Mouse (Mus musculus): ENCODE data around the gene Arcn1.
"Not testable (repeated sequence)": the region's sequence is repeated elsewhere in the genome, so short reads cannot be mapped to it uniquely, and the experiment has no call there.

The Arcn1 gene

DNA sequence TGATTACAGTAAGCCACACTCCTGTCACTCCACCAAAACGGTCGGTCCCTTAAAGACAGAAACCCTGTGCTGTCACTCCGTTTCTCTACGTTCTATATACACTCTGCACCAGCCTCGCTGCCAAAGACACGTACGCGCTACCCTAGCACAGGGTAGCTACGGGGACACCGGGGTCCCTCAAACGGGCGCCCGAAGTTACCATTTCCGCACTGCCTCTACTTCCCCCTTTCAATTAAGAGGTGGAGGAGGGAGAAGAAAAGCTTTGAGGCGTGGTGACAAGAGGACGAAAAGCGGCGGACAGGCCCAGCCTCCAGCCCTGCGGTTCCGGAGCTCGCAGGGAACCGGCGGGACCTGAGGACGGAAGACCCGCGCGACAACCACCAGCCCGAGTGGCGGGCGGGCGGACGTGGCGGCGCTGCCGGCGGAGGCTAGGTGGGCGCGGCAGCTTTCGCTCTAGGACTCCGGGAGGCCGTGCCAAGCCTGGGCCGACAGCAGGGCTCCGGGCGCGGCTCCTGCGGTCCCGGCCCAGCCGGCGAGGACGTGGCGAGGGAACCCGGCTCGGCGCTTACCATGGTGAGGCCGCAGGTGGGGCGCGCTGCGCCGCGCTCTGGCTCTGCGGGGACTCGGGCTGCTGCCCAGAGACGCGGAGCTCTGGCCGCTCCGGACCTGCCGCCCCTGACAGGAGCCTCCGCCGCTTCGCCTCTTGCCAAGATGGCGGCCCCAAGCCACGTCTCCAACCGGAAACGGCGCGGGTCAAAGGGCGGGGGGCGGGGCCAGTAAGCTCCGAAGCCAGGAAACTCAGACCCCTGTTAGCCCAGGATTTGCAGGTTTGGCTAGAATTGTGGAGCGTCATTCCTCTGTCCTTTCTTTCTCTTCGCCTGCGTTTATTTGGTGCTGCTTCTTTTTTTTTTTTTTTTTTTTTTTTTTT lies at the start of gene Arcn1, which contains the start of gene Ift46:
TSS of gene Arcn1 (minus strand) at position 745 of the 928 bp plus-strand sequence.
TSS of gene Ift46 (plus strand) at position 808 of the 928 bp plus-strand sequence.
- peak; percentile 93 for ATAC-seq (ENCODE audit: low TSS enrichment)

GRCm38 (mm10) chr9:44814179-44814578 lies 46.5 kb upstream of the Arcn1 start:
- ATAC-seq (ENCODE audit: low TSS enrichment), result peak; percentile 55; the same call in 1 of the 2 replicates

DNA sequence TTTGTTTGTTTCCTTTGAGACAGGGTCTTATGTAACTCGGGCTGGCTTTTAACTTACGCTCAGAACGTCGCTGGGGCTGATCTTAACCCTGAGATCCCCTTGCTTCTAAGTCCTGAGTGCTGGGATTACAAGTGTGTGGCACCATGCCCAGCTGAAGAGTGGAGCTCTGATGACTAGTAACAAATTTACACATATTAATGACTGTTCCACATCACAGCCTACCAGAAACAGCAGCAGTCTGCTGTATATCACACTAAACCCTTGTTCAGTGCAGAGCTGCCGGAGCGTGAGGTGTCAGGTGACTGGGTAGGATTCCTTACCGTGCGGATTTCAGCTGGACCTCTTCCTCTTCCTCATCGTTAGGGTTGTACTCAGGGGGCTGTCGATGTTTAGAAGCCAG lies 42.7 kb upstream of the Arcn1 start:
- no peak for ATAC-seq (ENCODE audit: low TSS enrichment)

DNA sequence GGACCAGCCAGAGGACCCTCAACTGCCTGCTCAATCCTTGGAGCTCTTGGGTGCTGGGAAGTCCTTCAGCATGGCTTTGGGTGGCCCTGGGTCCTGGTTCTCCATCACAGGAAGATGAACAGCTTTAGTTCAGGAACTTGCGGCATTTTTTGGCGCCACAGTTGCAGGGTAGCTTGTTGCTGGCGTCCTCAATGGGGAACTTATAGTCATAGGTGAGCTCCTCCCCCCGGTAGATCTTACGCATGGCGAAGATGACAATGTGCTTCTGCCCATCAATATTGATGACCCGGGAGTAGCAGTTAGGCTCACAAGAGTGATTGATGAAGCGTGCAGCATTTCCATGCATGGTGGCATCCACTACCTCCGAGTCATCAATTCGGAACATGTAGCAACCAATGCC lies 40.1 kb upstream of the Arcn1 start:
- no peak for ATAC-seq (ENCODE audit: low TSS enrichment)

DNA sequence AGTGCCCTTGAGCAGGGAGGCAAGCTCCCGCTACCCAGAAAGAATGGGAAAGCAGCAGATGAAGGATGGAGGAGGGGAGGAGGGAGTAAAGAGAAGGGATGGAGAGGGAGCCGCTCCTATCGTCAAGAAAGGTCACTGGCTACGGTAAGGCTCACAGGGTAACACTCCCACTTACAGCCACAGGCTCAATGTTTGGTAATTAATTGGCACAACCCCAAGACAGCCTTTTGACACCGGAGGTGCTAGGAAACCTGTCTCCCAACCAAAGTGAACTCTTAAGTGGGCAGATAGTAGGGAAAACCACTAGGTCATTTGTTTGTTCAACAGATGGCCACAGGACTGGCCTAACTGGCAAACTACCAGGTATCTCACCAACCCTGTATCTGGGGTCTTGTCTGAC lies 39.5 kb upstream of the Arcn1 start:
- ATAC-seq (ENCODE audit: low TSS enrichment), result no peak

DNA sequence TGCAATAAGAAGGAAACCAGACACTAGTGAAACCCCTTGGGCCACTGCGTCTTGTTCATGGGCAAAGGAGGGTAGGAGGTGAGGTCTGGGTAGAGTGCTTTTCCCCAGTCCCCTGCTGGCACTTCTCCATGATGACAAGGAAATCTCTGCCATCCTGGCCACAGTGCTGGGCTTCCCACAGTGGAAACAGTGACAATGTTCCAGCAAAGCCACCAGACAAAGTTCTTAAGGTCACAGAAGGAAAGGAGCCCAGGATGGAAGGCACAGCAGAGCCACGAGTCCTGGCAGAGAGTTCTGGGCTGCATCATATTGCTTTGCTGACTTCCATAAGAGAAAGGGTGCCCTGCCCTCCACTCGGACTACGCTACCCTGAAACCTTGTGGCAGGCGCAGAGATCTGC lies 37.9 kb upstream of the Arcn1 start:
- no peak for ATAC-seq (ENCODE audit: low TSS enrichment)

DNA sequence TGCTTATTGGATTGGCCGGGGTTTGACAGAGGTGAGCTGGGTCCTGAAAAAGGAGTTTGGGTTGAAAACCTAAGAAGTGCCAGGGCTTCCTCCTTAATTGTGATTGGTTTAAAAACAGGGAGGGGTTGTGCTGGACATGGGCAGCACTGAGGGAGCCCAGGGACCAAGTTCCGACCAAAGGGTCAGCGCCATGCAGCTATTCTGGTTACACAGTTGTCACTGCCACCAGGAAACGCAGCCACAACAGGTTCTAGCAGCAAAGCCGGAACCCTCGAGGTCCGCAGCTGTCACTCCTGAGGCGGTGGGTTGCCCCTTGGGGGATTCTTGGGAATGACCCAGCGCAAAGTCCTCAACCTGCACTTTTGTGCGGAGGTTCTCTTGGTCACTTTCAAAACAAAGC lies 37.0 kb upstream of the Arcn1 start:
- ATAC-seq (ENCODE audit: low TSS enrichment), result no peak

DNA sequence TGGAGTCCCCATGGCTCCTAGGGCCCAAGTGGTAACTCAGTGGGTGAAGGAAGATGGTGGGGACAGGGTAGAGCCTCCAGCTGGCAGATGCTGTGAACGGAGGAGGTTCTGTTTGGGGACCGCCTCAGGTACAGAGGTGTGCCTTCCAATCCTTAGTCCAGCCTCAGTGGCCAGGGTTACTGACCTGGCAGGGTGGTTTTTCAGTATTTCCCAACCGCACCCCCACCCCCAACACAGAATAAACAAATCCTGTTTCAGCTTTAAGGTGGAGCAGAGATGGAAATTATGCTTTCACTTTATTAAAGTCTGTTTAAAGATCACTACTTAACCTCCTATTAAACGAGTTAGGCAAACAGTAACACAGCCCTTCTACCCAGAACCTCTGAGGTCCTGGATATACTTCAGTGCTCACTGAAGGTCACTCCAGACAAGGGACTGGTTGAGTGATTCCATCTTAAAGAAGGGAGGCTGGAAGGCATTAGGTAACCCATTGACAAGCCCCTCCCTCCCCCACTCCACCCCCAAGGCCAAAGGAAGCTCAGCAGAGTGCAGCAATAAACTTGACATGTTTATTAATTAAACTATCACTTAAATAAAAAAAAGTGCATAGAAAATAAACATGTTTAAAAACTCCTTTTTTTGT lies 35.3 kb upstream of the Arcn1 start, which contains the start of gene Ttc36:
TSS of gene Ttc36 (minus strand) at position 265 of the 643 bp plus-strand sequence.
- no peak for ATAC-seq (ENCODE audit: low TSS enrichment)

DNA sequence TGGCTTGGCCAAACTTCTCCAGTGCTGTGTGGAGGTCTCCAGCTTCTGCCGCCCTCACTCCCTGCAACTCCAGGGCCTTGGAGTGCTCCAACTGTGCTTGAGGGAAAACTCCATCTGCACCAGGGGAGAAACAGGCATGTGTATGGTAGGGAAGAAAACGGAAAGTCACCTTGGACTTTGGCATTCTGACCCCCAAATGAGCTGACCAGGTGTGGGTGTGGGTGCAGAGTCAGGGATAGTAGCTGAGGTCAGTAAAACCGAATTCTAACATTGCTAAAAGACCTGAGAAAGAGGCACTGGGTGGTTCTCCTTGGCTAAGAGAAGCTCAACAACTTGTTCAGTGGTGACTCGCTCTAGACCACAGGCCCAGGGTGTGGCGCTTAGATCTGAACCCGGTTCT lies 34.0 kb upstream of the Arcn1 start:
- no peak for ATAC-seq (ENCODE audit: low TSS enrichment)

- ATAC-seq (ENCODE audit: low TSS enrichment), result no peak
Measured at GRCm38 (mm10) chr9:44799958-44800324, 32.3 kb upstream of the Arcn1 start.

- ATAC-seq (ENCODE audit: low TSS enrichment), result peak; percentile 91
Measured at GRCm38 (mm10) chr9:44799102-44799957, 31.7 kb upstream of the Arcn1 start, which contains the start of gene Tmem25. TSS of gene Tmem25 (minus strand) at chr9:44799307.

DNA sequence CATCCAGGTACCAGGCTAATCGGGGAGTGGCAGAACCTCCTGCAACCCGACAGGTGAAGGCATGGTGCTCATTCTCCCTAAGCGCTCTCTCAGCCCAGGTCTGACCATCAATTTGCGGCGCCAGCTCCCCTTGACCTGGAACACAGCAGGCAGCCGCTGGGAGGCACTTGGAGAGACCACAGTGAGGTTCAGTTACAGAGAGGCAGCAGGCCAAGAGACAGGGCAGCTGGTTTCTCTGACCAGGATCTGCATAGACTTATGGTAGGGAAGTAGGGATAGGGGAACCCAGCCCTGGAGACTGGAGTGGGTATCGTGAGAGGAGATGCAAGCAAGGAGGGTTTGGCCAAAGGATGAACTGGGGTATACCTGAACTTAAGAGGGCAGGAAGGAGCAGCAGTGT lies 30.7 kb upstream of the Arcn1 start:
- ATAC-seq (ENCODE audit: low TSS enrichment), result no peak

DNA sequence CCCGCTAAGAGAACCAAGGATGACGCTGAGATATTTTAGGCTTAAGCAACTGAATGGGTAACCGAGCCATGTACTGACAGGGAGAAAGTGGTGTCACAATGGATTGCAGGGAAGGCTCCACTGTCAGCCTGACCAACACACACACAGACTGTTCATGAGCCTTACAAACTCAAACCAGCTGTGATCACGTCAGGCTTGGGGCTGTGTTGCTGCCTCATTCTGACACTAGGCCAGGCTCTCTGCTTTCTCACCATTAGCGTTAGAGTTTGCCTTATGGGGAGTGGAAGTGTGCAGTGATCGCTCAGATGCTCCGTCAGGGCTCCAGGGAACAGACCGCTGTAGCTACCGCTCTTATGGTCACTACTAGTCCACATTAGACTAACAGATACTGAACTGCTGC lies 25.2 kb upstream of the Arcn1 start:
- 0 out of 2 replicates have a peak, but pooled peaks have one; percentile 13 for ATAC-seq (ENCODE audit: low TSS enrichment)

DNA sequence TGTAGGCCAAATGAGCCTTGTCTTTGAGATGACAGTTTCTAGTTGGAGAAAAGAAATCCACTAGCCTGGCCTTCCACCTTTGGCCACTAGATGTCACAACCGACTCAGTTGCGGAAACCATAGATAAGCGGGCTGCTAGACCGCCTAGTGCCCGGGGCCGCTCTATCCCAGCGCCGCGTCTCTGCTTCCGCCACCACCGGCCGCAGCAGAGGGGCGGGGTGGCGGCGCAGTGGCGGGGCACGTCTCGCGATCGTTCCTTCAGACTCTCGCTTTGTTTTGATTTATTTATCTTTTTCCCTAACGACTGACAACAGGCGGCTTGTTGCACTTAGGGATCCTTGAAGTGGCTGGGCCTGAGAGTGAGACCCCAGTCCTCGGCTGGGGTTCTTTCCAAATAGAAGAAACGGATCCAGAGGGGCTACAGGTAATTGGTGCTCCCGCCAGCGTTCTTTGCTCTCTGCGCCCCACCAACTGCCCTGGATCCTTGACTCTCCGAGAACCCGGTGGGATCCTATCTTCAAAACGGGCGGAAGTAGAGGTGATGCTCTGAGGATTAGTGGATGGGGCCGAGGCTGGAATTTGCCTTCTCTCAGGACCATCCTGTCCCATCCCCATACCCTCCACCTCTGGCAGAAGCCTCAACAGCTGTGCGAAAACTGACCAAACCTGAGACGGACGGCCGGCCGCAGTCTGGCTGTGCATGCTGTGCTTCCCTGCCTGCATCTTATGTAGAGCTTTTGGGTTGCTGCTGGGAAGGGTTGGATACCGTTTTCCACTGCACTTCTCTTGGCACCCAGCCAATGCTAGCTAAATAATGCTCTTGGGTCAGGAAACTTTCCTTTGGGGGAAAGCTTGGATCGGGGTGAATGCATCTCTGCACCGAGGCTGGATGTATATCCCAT lies 5.4 kb upstream of the Arcn1 start:
- peak; percentile 99 for ATAC-seq (ENCODE audit: low TSS enrichment)

DNA sequence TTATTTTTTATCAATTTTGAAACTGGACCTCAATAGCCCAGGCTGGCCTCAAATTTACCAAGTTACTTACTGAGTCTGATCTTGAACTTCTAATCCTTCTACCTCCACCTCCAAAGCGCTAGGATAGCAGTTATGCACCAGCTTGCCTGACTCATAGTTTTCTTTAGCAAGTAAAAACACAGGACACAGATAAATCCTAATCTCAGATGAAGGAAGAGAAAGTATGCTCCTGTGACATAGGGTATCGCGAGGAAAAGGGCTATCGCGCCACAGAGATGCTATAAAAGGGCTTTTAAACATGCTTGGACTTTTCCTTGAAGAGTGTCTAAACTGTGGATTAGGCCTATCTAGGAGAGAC lies 4.7 kb upstream of the Arcn1 start:
- no peak for ATAC-seq (ENCODE audit: low TSS enrichment)

DNA sequence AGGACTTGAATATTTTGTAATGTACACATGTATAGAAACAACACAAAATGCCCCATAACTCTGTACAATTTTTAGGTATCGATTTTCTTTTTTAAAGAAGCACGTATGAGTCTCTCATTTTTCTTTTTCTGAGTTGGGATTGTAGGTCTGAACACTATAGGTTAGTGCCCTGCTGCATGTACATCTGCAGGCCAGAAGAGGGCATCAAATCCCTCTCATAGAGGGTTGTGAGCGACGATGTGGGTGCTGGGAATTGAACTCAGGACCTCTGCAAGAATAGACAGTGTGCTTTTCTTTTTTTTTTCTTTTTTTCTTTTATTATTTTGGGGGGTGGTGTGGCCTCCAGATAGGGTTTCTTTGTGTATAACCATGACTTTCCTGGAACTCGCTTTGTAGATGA lies 3.7 kb upstream of the Arcn1 start:
- no peak for ATAC-seq (ENCODE audit: low TSS enrichment)

- not testable (repeated sequence) for ATAC-seq (ENCODE audit: low TSS enrichment)
Measured at GRCm38 (mm10) chr9:44768029-44768394, 367 bp upstream of the Arcn1 start.

GRCm38 (mm10) chr9:44760873-44761272 lies 6.8 kb downstream of the Arcn1 start:
- ATAC-seq (ENCODE audit: low TSS enrichment), result no peak

GRCm38 (mm10) chr9:44748473-44748872 lies 19.2 kb downstream of the Arcn1 start:
- no peak for ATAC-seq (ENCODE audit: low TSS enrichment)

- no peak for ATAC-seq (ENCODE audit: low TSS enrichment)
Measured at GRCm38 (mm10) chr9:44747341-44747740, 20.3 kb downstream of the Arcn1 start.

DNA sequence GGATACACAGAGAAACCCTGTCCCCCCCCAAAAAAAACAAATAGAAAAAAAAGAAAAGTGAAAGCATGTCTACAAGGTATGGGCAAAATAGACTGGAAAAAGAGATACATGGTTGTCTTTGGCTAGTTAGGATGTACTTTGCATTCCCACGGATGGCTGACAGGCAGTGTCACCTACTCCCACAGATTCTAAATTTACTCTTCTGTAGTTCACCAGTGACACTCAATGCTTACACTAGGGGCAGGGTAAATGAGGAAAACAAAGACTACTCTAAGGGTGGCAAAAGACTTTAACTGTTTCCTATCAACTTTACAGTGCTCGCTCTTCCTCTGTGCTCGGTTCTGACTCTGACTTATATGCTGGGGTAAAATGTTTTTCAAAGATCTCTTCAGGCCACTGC lies 21.0 kb downstream of the Arcn1 start:
- peak; percentile 70; the same call in 1 of the 2 replicates for ATAC-seq (ENCODE audit: low TSS enrichment)

Measured in frontal cortex, adult (tissue).